Mouse (Mus musculus): ENCODE measurements around the gene Cpa1.

The Cpa1 gene

GRCm38 (mm10) chr6:30620994-30621393, 18.0 kb upstream of the Cpa1 start:
- in situ Hi-C loops (cut with MseI, MboI), result no loop called here

GRCm38 (mm10) chr6:30621986-30622389, 17.0 kb upstream of the Cpa1 start:
- in situ Hi-C loops (cut with MseI, MboI), result no loop called here

- in situ Hi-C loops (cut with MseI, MboI), result no loop called here
Measured at GRCm38 (mm10) chr6:30624763-30625162, 14.3 kb upstream of the Cpa1 start.

GRCm38 (mm10) chr6:30628152-30628551, 10.9 kb upstream of the Cpa1 start:
- in situ Hi-C loops (cut with MseI, MboI), result no loop called here

- in situ Hi-C loops (cut with MseI, MboI), result no loop called here
Measured at GRCm38 (mm10) chr6:30629989-30630388, 9.0 kb upstream of the Cpa1 start.

- in situ Hi-C loops (cut with MseI, MboI), result no loop called here
Measured at GRCm38 (mm10) chr6:30635361-30635862, 3.6 kb upstream of the Cpa1 start.

GRCm38 (mm10) chr6:30636186-30636842, 2.7 kb upstream of the Cpa1 start:
- in situ Hi-C loops (cut with MseI, MboI), result no loop called here

GRCm38 (mm10) chr6:30643694-30644460, 4.9 kb downstream of the Cpa1 start:
- in situ Hi-C loops (cut with MseI, MboI), result no loop called here

GRCm38 (mm10) chr6:30644462-30644861, 5.4 kb downstream of the Cpa1 start:
- in situ Hi-C loops (cut with MseI, MboI), result no loop called here

- in situ Hi-C loops (cut with MseI, MboI), result no loop called here
Measured at GRCm38 (mm10) chr6:30645379-30645778, 6.4 kb downstream of the Cpa1 start.

GRCm38 (mm10) chr6:30649651-30650296, 10.8 kb downstream of the Cpa1 start:
- in situ Hi-C loops (cut with MseI, MboI), result no loop called here

GRCm38 (mm10) chr6:30652425-30653188, 13.6 kb downstream of the Cpa1 start:
- in situ Hi-C loops (cut with MseI, MboI), result no loop called here

- in situ Hi-C loops (cut with MseI, MboI), result no loop called here
Measured at GRCm38 (mm10) chr6:30653518-30653917, 14.5 kb downstream of the Cpa1 start.

- in situ Hi-C loops (cut with MseI, MboI), result no loop called here
Measured at GRCm38 (mm10) chr6:30654402-30654859, 15.4 kb downstream of the Cpa1 start.

GRCm38 (mm10) chr6:30654932-30655331, 15.9 kb downstream of the Cpa1 start:
- in situ Hi-C loops (cut with MseI, MboI), result no loop called here

GRCm38 (mm10) chr6:30657279-30657678, 18.3 kb downstream of the Cpa1 start:
- in situ Hi-C loops (cut with MseI, MboI), result no loop called here

- in situ Hi-C loops (cut with MseI, MboI), result no loop called here
Measured at GRCm38 (mm10) chr6:30658619-30659018, 19.6 kb downstream of the Cpa1 start.

- in situ Hi-C loops (cut with MseI, MboI), result no loop called here
Measured at GRCm38 (mm10) chr6:30664776-30665175, 25.8 kb downstream of the Cpa1 start.

GRCm38 (mm10) chr6:30665296-30665695, 26.3 kb downstream of the Cpa1 start:
- in situ Hi-C loops (cut with MseI, MboI), result no loop called here

GRCm38 (mm10) chr6:30666043-30666442, 27.0 kb downstream of the Cpa1 start:
- in situ Hi-C loops (cut with MseI, MboI), result no loop called here

GRCm38 (mm10) chr6:30667585-30667984, 28.6 kb downstream of the Cpa1 start:
- in situ Hi-C loops (cut with MseI, MboI), result no loop called here

- in situ Hi-C loops (cut with MseI, MboI), result no loop called here
Measured at GRCm38 (mm10) chr6:30671696-30672095, 32.7 kb downstream of the Cpa1 start.

All from mouse trophoblast stem cell (cell line).